Mouse (Mus musculus) megakaryocyte progenitor cell, adult 5-6 weeks (primary cell): ENCODE results near the gene Olfr976. TPM values are rescaled to one million over a fixed set of nuclear protein-coding genes. Genes with fewer than 3 reads are reported as not detected.
"Not testable (repeated sequence)": the region's sequence is repeated elsewhere in the genome, so short reads cannot be mapped to it uniquely, and the experiment has no call there.

Source experiments
- ATAC-seq: replicated peaks from 2 replicates; pipeline ENCODE4 v1.8.0; 2016; ENCODE audit warnings: mild to moderate bottlenecking, moderate TSS enrichment, inconsistent platforms; ENCODE audit not compliant: poor library complexity
- total RNA-seq, 2 experiments: library from RNA; stranded (forward) in 1 of 2; stranded (reverse) in 1 of 2; fragments of 157-497, 149-512 nt in 1 of 2; fragments of 200-1000 nt in 1 of 2; gene quantifications; 2 replicates each; pipeline versions ENCODE4 v1.2.3 to v1.2.4; 2015 to 2017

Olfr976 gene
- not detected in 2 replicates for total RNA-seq (2015)
- not detected in 2 replicates for total RNA-seq (2017)

- not testable (repeated sequence) for ATAC-seq
Measured at GRCm38 (mm10) chr9:39961033-39961432, at the start of gene Olfr976. Gene Olfr976 (minus strand): TSS chr9:39961133.

- no peak for ATAC-seq
Measured at GRCm38 (mm10) chr9:40009482-40009881, 48.5 kb upstream of the Olfr976 start, which contains the start of gene Olfr980. Gene Olfr980 (minus strand): TSS chr9:40009582.

- no peak for ATAC-seq
Measured at GRCm38 (mm10) chr9:40003365-40003764, 42.4 kb upstream of the Olfr976 start, which contains the start of gene Olfr979. Gene Olfr979 (minus strand): TSS chr9:40003465.

GRCm38 (mm10) chr9:39991813-39992212 lies 30.9 kb upstream of the Olfr976 start, which contains the start of gene Olfr978:
Gene Olfr978 (plus strand): TSS chr9:39992113.
- ATAC-seq, result no peak

- ATAC-seq, result not testable (repeated sequence)
Measured at GRCm38 (mm10) chr9:39976581-39977145, 15.7 kb upstream of the Olfr976 start.

- no peak for ATAC-seq
Measured at GRCm38 (mm10) chr9:39951946-39952345, 9.0 kb downstream of the Olfr976 start, which contains the start of gene Olfr975. Gene Olfr975 (minus strand): TSS chr9:39952046.

- ATAC-seq, result no peak
Measured at GRCm38 (mm10) chr9:39937201-39937600, 23.7 kb downstream of the Olfr976 start, which contains the start of gene Olfr974. Gene Olfr974 (plus strand): TSS chr9:39937501.

GRCm38 (mm10) chr9:39928837-39929236 lies 32.1 kb downstream of the Olfr976 start:
- ATAC-seq, result not testable (repeated sequence)

GRCm38 (mm10) chr9:39927975-39928836 lies 32.7 kb downstream of the Olfr976 start:
- ATAC-seq, result not testable (repeated sequence)

- ATAC-seq, result peak; percentile 93
Measured at GRCm38 (mm10) chr9:39909939-39910338, 51.0 kb downstream of the Olfr976 start.

GRCm38 (mm10) chr9:39907036-39907435 lies 53.9 kb downstream of the Olfr976 start, which contains the start of gene Olfr229:
Gene Olfr229 (plus strand): TSS chr9:39907336.
- ATAC-seq, result no peak

GRCm38 (mm10) chr9:39905106-39905505 lies 55.8 kb downstream of the Olfr976 start:
- peak; percentile 95 for ATAC-seq

Other genes with a start within 250 kb of the Olfr976 start
- not detected in 2 replicates for gene Olfr965, start 249.8 kb downstream of the Olfr976 start, total RNA-seq (2015)
- not detected in 2 replicates for gene Olfr965, start 249.8 kb downstream of the Olfr976 start, total RNA-seq (2017)
- not detected in 2 replicates for gene Olfr150, start 230.2 kb downstream of the Olfr976 start, total RNA-seq (2015)
- not detected in 2 replicates for gene Olfr150, start 230.2 kb downstream of the Olfr976 start, total RNA-seq (2017)
- gene Olfr967, start 214.9 kb downstream of the Olfr976 start, total RNA-seq (2015), result not detected in 2 replicates
- gene Olfr967, start 214.9 kb downstream of the Olfr976 start, total RNA-seq (2017), result not detected in 2 replicates
- not detected in 2 replicates for gene Olfr968, start 177.9 kb downstream of the Olfr976 start, total RNA-seq (2015)
- not detected in 2 replicates for gene Olfr968, start 177.9 kb downstream of the Olfr976 start, total RNA-seq (2017)
- not detected in 2 replicates for gene Olfr969, start 170.2 kb downstream of the Olfr976 start, total RNA-seq (2015)
- gene Olfr969, start 170.2 kb downstream of the Olfr976 start, total RNA-seq (2017), result not detected in 2 replicates
- not detected in 2 replicates for gene Olfr970, start 152.3 kb downstream of the Olfr976 start, total RNA-seq (2015)
- not detected in 2 replicates for gene Olfr970, start 152.3 kb downstream of the Olfr976 start, total RNA-seq (2017)
- gene Olfr971, start 124.3 kb downstream of the Olfr976 start, total RNA-seq (2015), result not detected in 2 replicates
- not detected in 2 replicates for gene Olfr971, start 124.3 kb downstream of the Olfr976 start, total RNA-seq (2017)
- not detected in 2 replicates for gene Olfr972, start 94.7 kb downstream of the Olfr976 start, total RNA-seq (2015)
- not detected in 2 replicates for gene Olfr972, start 94.7 kb downstream of the Olfr976 start, total RNA-seq (2017)
- gene Olfr229, start 53.8 kb downstream of the Olfr976 start, total RNA-seq (2015), result not detected in 2 replicates
- gene Olfr229, start 53.8 kb downstream of the Olfr976 start, total RNA-seq (2017), result not detected in 2 replicates
- not detected in 2 replicates for gene Olfr974, start 23.6 kb downstream of the Olfr976 start, total RNA-seq (2015)
- gene Olfr974, start 23.6 kb downstream of the Olfr976 start, total RNA-seq (2017), result not detected in 2 replicates
- gene Olfr975, start 9.1 kb downstream of the Olfr976 start, total RNA-seq (2015), result not detected in 2 replicates
- gene Olfr975, start 9.1 kb downstream of the Olfr976 start, total RNA-seq (2017), result not detected in 2 replicates
- not detected in 2 replicates for gene Olfr978, start 31.0 kb upstream of the Olfr976 start, total RNA-seq (2015)
- not detected in 2 replicates for gene Olfr978, start 31.0 kb upstream of the Olfr976 start, total RNA-seq (2017)
- not detected in 2 replicates for gene Olfr979, start 42.3 kb upstream of the Olfr976 start, total RNA-seq (2015)
- not detected in 2 replicates for gene Olfr979, start 42.3 kb upstream of the Olfr976 start, total RNA-seq (2017)
- not detected in 2 replicates for gene Olfr980, start 48.4 kb upstream of the Olfr976 start, total RNA-seq (2015)
- not detected in 2 replicates for gene Olfr980, start 48.4 kb upstream of the Olfr976 start, total RNA-seq (2017)
- not detected in 2 replicates for gene Olfr981, start 60.3 kb upstream of the Olfr976 start, total RNA-seq (2015)
- not detected in 2 replicates for gene Olfr981, start 60.3 kb upstream of the Olfr976 start, total RNA-seq (2017)
- gene Olfr982, start 112.7 kb upstream of the Olfr976 start, total RNA-seq (2015), result not detected in 2 replicates
- not detected in 2 replicates for gene Olfr982, start 112.7 kb upstream of the Olfr976 start, total RNA-seq (2017)
- gene Olfr983, start 132.5 kb upstream of the Olfr976 start, total RNA-seq (2015), result not detected in 2 replicates
- not detected in 2 replicates for gene Olfr983, start 132.5 kb upstream of the Olfr976 start, total RNA-seq (2017)
- not detected in 2 replicates for gene Olfr984, start 153.1 kb upstream of the Olfr976 start, total RNA-seq (2015)
- gene Olfr984, start 153.1 kb upstream of the Olfr976 start, total RNA-seq (2017), result not detected in 2 replicates
- gene Olfr985, start 169.1 kb upstream of the Olfr976 start, total RNA-seq (2015), result not detected in 2 replicates
- not detected in 2 replicates for gene Olfr985, start 169.1 kb upstream of the Olfr976 start, total RNA-seq (2017)
- not detected in 2 replicates for gene Tmem225, start 187.0 kb upstream of the Olfr976 start, total RNA-seq (2015)
- not detected in 2 replicates for gene Tmem225, start 187.0 kb upstream of the Olfr976 start, total RNA-seq (2017)
- not detected in 2 replicates for gene Olfr986, start 219.8 kb upstream of the Olfr976 start, total RNA-seq (2015)
- not detected in 2 replicates for gene Olfr986, start 219.8 kb upstream of the Olfr976 start, total RNA-seq (2017)
- gene Zfp202, start 231.2 kb upstream of the Olfr976 start, total RNA-seq (2015), result 3.0 and 4.6 TPM in 2 replicates
- 2.3 and 4.9 TPM in 2 replicates for gene Zfp202, start 231.2 kb upstream of the Olfr976 start, total RNA-seq (2017)